Mouse (Mus musculus): ENCODE data around the gene Spg21. TPM values are rescaled to one million over a fixed set of nuclear protein-coding genes. Genes with fewer than 3 reads are reported as not detected.

Spg21 gene
- polyA plus RNA-seq, 1 experiment: 25.4 TPM

DNA sequence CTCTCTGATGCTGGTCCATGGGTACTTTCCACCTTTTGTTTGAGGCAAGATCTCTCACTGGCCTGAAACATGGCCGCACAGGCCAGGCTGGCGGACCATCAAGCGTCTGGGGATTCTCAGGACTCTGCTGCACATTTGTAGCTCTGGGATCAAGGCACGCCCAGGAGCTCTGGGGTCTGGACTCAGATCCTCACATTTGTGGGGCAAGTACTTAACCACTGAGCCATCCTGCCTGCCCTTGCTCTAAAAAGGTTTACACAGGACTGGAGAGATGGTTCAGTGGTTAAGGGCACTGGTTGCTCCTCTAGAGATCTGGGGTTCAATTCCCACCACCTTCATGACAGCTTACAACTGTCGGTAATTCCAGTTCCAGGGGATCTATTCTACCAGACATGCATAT is 29.8 kb upstream of the Spg21 start:
- no peak overlapping the region for H3K27ac ChIP-seq (ENCODE audit: insufficient read depth, low read length)
- H3K4me1 ChIP-seq (ENCODE audit: control insufficient read depth, insufficient read depth, low read length): no peaks in the 10 kb centered on the region
- TF ChIP-seq POLR2A (IDR thresholded peaks at IDR 0.05; ENCODE audit: extremely low read depth, insufficient read depth, low read length) (no peak), CTCF (IDR thresholded peaks at IDR 0.05; ENCODE audit: extremely low read depth, insufficient read depth, low read length) (no peak)

DNA sequence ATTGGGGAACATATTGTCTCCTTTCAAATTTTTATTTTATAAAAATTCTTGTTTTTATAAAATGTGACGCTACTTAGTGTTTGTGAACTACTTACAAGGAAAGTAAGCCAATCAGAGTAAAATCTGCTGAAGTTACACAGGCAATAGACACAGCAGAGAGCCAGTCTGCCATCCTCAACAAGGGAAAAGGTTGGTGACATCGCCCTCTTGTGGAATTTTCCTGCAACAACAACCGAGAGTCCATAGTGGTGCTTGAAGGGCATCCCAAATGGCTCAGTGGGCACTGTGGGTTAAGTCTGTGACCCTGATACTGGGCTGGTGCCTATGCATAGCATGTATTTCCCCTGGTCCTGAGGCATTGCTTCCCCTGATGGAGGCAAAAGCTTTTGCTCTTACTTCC is 28.5 kb upstream of the Spg21 start:
- peak; percentile 95 for TF ChIP-seq CTCF (IDR thresholded peaks at IDR 0.05; ENCODE audit: extremely low read depth, insufficient read depth, low read length)
- no peak for TF ChIP-seq POLR2A (IDR thresholded peaks at IDR 0.05; ENCODE audit: extremely low read depth, insufficient read depth, low read length)
- no peak overlapping the region for H3K27ac ChIP-seq (ENCODE audit: insufficient read depth, low read length)
- H3K4me3 ChIP-seq (ENCODE audit: insufficient read depth, low read length): no peak overlapping the region
- H3K4me1 ChIP-seq (ENCODE audit: control insufficient read depth, insufficient read depth, low read length): peaks cover 4% of the 10 kb centered on the region

More for the DNA sequence above, 29.8 kb upstream of the Spg21 start:
- H3K4me3 ChIP-seq (ENCODE audit: insufficient read depth, low read length): no peak overlapping the region

DNA sequence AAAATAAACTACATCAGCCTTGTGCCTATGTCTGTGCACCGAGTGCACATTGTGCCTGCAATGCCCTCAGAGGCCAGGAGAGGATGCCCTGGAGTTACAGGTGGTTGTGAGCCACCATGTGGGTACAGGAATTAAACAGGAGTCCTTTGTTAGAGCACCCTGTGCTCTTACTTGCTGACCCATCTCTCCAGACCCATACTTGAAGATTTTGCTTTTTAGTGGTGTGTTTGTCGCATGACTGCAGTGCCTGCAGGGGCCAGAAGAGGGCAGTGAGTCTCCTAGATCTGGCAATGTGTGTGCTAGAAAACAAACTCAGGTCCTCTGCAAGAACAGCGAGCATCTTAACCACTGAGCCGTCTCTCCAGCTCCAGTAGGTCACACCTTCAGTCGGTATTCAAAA is 26.6 kb upstream of the Spg21 start:
- Histone ChIP-seq H3K27ac (ENCODE audit: insufficient read depth, low read length) (no peak overlapping the region), H3K4me3 (ENCODE audit: insufficient read depth, low read length) (no peak overlapping the region), H3K4me1 (ENCODE audit: control insufficient read depth, insufficient read depth, low read length) (peaks cover 4% of the 10 kb centered on the region)
- TF ChIP-seq CTCF (IDR thresholded peaks at IDR 0.05; ENCODE audit: extremely low read depth, insufficient read depth, low read length) (peak; percentile 36), POLR2A (IDR thresholded peaks at IDR 0.05; ENCODE audit: extremely low read depth, insufficient read depth, low read length) (no peak)

DNA sequence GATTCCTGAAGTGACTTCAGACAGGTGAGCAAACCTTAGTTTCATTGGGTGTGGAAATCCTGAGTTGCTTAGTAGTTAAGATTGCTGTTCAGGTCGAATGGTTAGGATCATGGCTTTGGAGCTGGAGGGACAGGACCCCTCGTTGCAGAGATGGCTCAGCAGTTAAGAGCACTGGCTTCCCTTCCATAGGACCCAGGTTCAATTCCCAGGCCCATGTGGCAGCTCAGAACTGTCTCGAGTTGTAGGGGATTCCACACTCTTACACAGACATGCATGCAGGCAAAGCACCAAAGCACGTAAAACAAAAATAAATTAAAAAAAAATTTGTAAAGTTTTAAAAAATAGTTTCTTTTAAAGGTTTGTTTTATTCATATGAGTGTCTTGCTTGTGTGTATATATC is 25.5 kb upstream of the Spg21 start:
- Histone ChIP-seq H3K27ac (ENCODE audit: insufficient read depth, low read length) (no peak overlapping the region), H3K4me3 (ENCODE audit: insufficient read depth, low read length) (peak overlapping the region; percentile 52; the same call in 1 of the 2 replicates), H3K4me1 (ENCODE audit: control insufficient read depth, insufficient read depth, low read length) (peaks cover 4% of the 10 kb centered on the region)
- TF ChIP-seq CTCF (IDR thresholded peaks at IDR 0.05; ENCODE audit: extremely low read depth, insufficient read depth, low read length): no peak
- TF ChIP-seq POLR2A (IDR thresholded peaks at IDR 0.05; ENCODE audit: extremely low read depth, insufficient read depth, low read length): no peak

DNA sequence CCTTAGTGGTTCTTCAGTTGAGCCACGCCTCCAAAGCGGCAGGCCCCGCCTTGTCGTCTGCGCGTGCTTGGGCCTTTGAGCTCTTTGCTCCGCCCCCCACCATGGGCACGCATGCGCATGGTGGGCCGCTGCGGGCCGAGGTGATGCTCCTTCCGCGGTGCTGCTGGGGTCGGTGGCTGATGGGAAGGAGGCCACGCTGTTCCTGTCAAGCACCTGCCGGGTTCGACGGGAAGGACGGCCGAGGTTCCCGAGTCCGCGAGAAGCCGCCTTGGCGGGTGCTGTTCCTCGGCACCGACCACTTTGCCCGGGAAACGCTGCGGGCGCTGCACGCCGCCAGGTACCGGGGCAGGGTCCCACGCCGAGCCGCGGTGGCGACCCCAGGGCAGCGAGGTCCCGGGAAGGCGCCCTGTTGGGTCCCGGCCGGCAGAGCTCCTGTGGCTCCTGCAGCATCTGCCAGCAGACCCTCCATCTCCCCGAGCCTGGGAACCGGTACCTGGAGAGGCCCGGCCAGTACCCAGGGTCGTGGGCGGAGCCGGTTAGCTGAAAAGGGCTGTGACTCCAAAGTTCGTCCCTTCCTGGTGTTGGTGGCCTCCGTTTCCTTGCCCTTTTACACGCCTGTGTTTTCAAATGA is 25.0 kb upstream of the Spg21 start, which contains the start of gene Mtfmt:
Gene Mtfmt (plus strand): TSS at position 112 of the 631 bp plus-strand sequence.
- Histone ChIP-seq H3K4me3 (ENCODE audit: insufficient read depth, low read length) (peak within 1 kb of the TSS; percentile 52), H3K27ac (ENCODE audit: insufficient read depth, low read length) (no peak within 1 kb of the TSS), H3K4me1 (ENCODE audit: control insufficient read depth, insufficient read depth, low read length) (peaks cover 4% of the 10 kb centered on the region)
- TF ChIP-seq CTCF (IDR thresholded peaks at IDR 0.05; ENCODE audit: extremely low read depth, insufficient read depth, low read length): no peak
- peak; percentile 92; the same call in 1 of the 2 replicates for TF ChIP-seq POLR2A (IDR thresholded peaks at IDR 0.05; ENCODE audit: extremely low read depth, insufficient read depth, low read length)

DNA sequence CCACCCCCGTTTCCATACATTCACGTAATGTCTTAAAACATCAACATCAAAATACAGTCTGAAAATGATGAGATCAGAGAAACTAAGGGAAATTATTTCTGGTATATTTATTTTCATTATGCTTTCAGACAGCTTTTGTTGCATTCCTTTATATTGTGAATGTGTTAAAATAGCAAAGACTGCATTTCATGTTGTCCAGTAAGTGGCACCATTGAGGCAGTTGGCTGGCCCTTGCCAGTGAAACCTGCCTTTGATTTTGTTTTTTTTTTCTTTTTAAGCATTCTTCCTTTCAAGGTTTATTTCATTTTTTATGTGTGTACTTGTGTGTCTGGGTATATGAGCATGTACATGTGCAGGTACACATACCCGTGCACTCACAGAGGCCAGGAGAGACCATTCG is 16.1 kb upstream of the Spg21 start:
- no peaks in the 10 kb centered on the region for H3K4me1 ChIP-seq (ENCODE audit: control insufficient read depth, insufficient read depth, low read length)
- TF ChIP-seq POLR2A (IDR thresholded peaks at IDR 0.05; ENCODE audit: extremely low read depth, insufficient read depth, low read length) (no peak), CTCF (IDR thresholded peaks at IDR 0.05; ENCODE audit: extremely low read depth, insufficient read depth, low read length) (no peak)
- H3K27ac ChIP-seq (ENCODE audit: insufficient read depth, low read length): no peak overlapping the region
- H3K4me3 ChIP-seq (ENCODE audit: insufficient read depth, low read length): no peak overlapping the region

DNA sequence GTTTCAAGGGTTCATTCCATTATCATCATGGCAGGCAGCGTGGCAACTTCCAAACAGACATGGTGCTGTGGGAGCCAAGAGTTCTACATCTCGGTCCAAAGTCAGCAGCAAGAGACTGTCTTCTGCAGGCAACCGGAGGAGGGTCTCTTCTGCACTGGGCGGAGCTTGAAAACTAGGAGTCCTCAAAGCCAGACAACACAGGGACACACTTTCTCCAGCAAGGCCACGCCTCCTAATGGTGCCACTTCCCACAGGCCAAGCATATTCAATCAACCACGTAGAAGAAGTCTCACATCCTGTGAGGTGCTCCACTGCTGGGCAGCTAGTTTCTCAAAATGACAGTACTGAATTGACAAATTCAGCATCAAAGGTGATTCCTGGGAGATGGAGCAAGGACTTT is 12.8 kb upstream of the Spg21 start:
- TF ChIP-seq CTCF (IDR thresholded peaks at IDR 0.05; ENCODE audit: extremely low read depth, insufficient read depth, low read length) (no peak), POLR2A (IDR thresholded peaks at IDR 0.05; ENCODE audit: extremely low read depth, insufficient read depth, low read length) (no peak)
- no peak overlapping the region for H3K27ac ChIP-seq (ENCODE audit: insufficient read depth, low read length)
- H3K4me3 ChIP-seq (ENCODE audit: insufficient read depth, low read length): no peak overlapping the region
- H3K4me1 ChIP-seq (ENCODE audit: control insufficient read depth, insufficient read depth, low read length): no peaks in the 10 kb centered on the region

DNA sequence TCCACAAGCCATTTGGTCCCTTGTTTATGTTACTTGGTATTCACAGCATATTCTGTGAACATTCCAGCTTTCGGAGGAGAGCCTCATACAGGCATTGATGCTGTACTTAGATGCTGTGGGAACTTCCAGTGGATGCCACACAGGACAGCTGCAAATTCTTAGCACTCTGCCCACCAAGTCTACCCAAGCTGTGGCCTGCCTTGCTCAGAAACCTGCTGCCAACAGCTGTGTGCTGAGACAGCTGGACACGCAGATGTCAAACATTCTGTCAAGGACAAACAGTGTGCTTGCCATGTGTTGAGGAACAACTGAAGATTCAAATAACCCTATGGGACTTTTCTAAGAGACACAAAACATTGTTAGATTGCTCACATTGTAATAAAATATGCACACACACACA is 1.8 kb upstream of the Spg21 start:
- Histone ChIP-seq H3K4me1 (ENCODE audit: control insufficient read depth, insufficient read depth, low read length) (peaks cover 6% of the 10 kb centered on the region), H3K27ac (ENCODE audit: insufficient read depth, low read length) (no peak overlapping the region), H3K4me3 (ENCODE audit: insufficient read depth, low read length) (no peak overlapping the region)
- TF ChIP-seq CTCF (IDR thresholded peaks at IDR 0.05; ENCODE audit: extremely low read depth, insufficient read depth, low read length) (no peak), POLR2A (IDR thresholded peaks at IDR 0.05; ENCODE audit: extremely low read depth, insufficient read depth, low read length) (no peak)

DNA sequence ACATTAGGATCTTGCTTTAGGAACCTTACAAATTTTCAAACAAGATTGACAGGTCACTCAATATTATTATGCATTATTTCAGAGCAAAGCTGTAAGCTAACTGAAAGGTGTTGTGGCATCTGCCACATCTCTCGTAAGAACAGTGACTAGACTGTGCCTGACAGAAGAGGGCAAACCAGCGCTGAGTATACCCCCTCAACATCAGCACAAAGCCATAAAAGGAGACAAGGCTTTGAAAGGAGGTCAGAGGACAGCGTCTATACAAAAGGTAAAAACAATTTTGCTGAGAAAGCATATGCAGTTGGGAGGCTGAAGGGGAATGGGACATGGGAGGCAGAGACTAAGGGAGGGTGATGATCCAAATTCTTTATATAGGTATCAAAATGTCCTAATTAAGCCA is 549 bp upstream of the Spg21 start:
- no peak for TF ChIP-seq POLR2A (IDR thresholded peaks at IDR 0.05; ENCODE audit: extremely low read depth, insufficient read depth, low read length)
- peak overlapping the region; percentile 58; the same call in 1 of the 2 replicates for H3K27ac ChIP-seq (ENCODE audit: insufficient read depth, low read length)
- H3K4me1 ChIP-seq (ENCODE audit: control insufficient read depth, insufficient read depth, low read length): peaks cover 6% of the 10 kb centered on the region
- peak overlapping the region; percentile 68 for H3K4me3 ChIP-seq (ENCODE audit: insufficient read depth, low read length)

DNA sequence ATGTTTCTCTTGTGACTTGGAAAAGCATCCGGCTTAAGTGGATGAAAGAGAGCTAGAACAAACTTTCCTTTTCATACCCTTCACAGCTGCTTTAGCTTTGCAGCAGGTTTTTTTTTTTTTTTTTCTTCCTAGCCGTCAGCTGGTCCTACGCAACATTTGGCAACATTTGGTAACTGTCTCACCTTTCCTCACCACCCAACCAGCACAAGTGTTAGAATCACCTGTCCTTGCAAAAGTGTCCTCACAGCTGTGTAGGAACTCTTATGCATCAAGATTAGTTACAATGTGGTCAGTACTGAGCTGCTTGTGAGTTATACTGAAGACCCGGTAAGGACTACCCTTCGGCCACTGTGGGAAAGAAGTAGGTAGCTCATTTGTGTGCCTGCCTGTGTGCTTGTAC is 1.8 kb downstream of the Spg21 start:
- TF ChIP-seq CTCF (IDR thresholded peaks at IDR 0.05; ENCODE audit: extremely low read depth, insufficient read depth, low read length) (no peak), POLR2A (IDR thresholded peaks at IDR 0.05; ENCODE audit: extremely low read depth, insufficient read depth, low read length) (no peak)
- Histone ChIP-seq H3K4me3 (ENCODE audit: insufficient read depth, low read length) (no peak overlapping the region; the same call in 1 of the 2 replicates), H3K4me1 (ENCODE audit: control insufficient read depth, insufficient read depth, low read length) (peaks cover 6% of the 10 kb centered on the region)

More for the DNA sequence above, 1.8 kb downstream of the Spg21 start:
- no peak overlapping the region for H3K27ac ChIP-seq (ENCODE audit: insufficient read depth, low read length)
